Comparison of ENCODE assay signal across 8 mouse cellular contexts in the genomic region with DNA sequence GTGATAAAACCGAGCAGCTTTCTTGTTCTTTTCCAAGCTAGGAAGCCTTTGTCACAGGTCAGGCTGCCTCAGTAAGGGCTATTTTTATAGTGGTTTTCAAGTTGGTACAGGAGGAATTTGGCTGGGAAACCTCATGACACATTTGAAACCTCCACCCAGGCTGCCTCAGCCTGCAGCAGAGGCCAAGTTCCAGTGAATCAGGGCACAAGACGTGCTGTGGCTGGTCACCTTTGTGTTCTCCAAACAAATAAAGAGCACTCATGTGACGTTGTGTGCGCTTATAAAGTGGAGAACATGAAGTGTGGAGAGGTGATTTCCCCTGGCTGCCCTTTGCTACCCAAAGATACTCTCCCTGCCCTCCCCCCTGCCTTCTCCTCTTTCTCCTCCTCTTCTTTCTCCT. TPM values are rescaled to one million over a fixed set of nuclear protein-coding genes. Genes with fewer than 3 reads are reported as not detected.
DNase-seq lines count a peak whose midpoint lies in the region; ATAC-seq and TF ChIP-seq lines count a peak whose summit lies in the region.

No protein-coding gene starts in this region.

- TF ChIP-seq CTCF in kidney, adult 2 months (conservative IDR thresholded peaks at IDR 0.05; ENCODE audit: insufficient read depth, insufficient read length, low read depth, low read length), result no peak
- no peak for TF ChIP-seq CTCF in cerebellum, adult 2 months (IDR thresholded peaks at IDR 0.05; ENCODE audit: borderline replicate concordance, insufficient read depth, low read depth, low read length)
- TF ChIP-seq CTCF in lung, adult 2 months (IDR thresholded peaks at IDR 0.05; ENCODE audit: insufficient read depth, low read length), result no peak

- H3K4me2 ChIP-seq in kidney, embryonic 14.5 days (replicated peaks; ENCODE audit: low read depth, low read length), result no peak overlapping the region
- H3K4me2 ChIP-seq in heart, embryonic 12.5 days, result peak overlapping the region; percentile 35

- no peaks in the 10 kb centered on the region for H3K27me3 ChIP-seq in kidney, adult 2 months (replicated peaks; ENCODE audit: control insufficient read depth, insufficient read depth, low read length)
- no peaks in the 10 kb centered on the region for H3K27me3 ChIP-seq in kidney, embryonic 14.5 days (ENCODE audit: control insufficient read depth, insufficient read depth, low read length)
- no peaks in the 10 kb centered on the region for H3K27me3 ChIP-seq in cerebellum, adult 2 months (ENCODE audit: control insufficient read depth, insufficient read depth, low read length)
- H3K27me3 ChIP-seq in heart, embryonic 12.5 days (replicated peaks), result no peaks in the 10 kb centered on the region

- no peak for TF ChIP-seq POLR2A in kidney, adult 2 months (IDR thresholded peaks at IDR 0.05; ENCODE audit: low read depth, low read length)
- peak; percentile 66; the same call in 1 of the 2 replicates for TF ChIP-seq POLR2A in cerebellum, adult 2 months (IDR thresholded peaks at IDR 0.05; ENCODE audit: borderline replicate concordance, insufficient read depth, low read length)
- peak; percentile 28; the same call in 1 of the 2 replicates for TF ChIP-seq POLR2A in lung, adult 2 months (IDR thresholded peaks at IDR 0.05; ENCODE audit: borderline replicate concordance, extremely low read depth, low read depth, low read length)

- H3K4me1 ChIP-seq in kidney, adult 2 months (ENCODE audit: control insufficient read depth, insufficient read depth, low read length), result peaks cover 8% of the 10 kb centered on the region
- 0 out of 2 replicates have a peak, but pooled peaks cover 4% of the 10 kb centered on the region for H3K4me1 ChIP-seq in kidney, embryonic 14.5 days (ENCODE audit: control insufficient read depth, insufficient read depth, low read length)
- H3K4me1 ChIP-seq in cerebellum, adult 2 months (ENCODE audit: control insufficient read depth, insufficient read depth, low read length), result peaks cover 40% of the 10 kb centered on the region
- H3K4me1 ChIP-seq in heart, embryonic 12.5 days (replicated peaks), result peaks cover 17% of the 10 kb centered on the region
- H3K4me1 ChIP-seq in lung, adult 2 months (ENCODE audit: control insufficient read depth, insufficient read depth, low read length), result peaks cover 4% of the 10 kb centered on the region

- H3K9ac ChIP-seq in kidney, embryonic 14.5 days (ENCODE audit: low read depth, low read length), result no peak overlapping the region
- no peak overlapping the region for H3K9ac ChIP-seq in heart, embryonic 12.5 days

- H3K27ac ChIP-seq in kidney, adult 2 months (ENCODE audit: insufficient read depth, low read depth, low read length), result peak overlapping the region; percentile 72
- H3K27ac ChIP-seq in kidney, embryonic 14.5 days (ENCODE audit: low read depth, low read length), result no peak overlapping the region
- H3K27ac ChIP-seq in cerebellum, adult 2 months (ENCODE audit: insufficient read depth, low read length), result peak overlapping the region; percentile 99
- peak overlapping the region; percentile 94 for H3K27ac ChIP-seq in heart, embryonic 12.5 days (ENCODE audit: poor library complexity, severe bottlenecking)

- intact Hi-C loops in left cerebral cortex, postnatal 14 days (cut with DNase I), result no loop called here

- peak; percentile 61 for DNase-seq in kidney, adult 2 months
- DNase-seq in cerebellum, adult 2 months, result peak; percentile 85 to 97
- peak; percentile 69 for DNase-seq in lung, adult 2 months
- DNase-seq in frontal cortex, postnatal 10 days (ENCODE audit: low spot score in 2 of 2), result no peak
- no peak for DNase-seq in left cerebral cortex, adult 18-20 months (ENCODE audit: low spot score in 2 of 2)
- no peak for DNase-seq in left cerebral cortex, postnatal 14 days (ENCODE audit: low spot score in 2 of 2)

- no peak for ATAC-seq in kidney, embryonic 14.5 days (ENCODE audit: low FRiP score, low TSS enrichment)
- ATAC-seq in heart, embryonic 12.5 days (ENCODE audit: insufficient number of reproducible peaks, low FRiP score), result 0 out of 2 replicates have a peak, but pooled peaks have one; percentile 36

- H3K4me3 ChIP-seq in kidney, adult 2 months (ENCODE audit: insufficient read depth, low read depth, low read length), result no peak overlapping the region
- H3K4me3 ChIP-seq in kidney, embryonic 14.5 days (ENCODE audit: low read length), result no peak overlapping the region
- no peak overlapping the region for H3K4me3 ChIP-seq in cerebellum, adult 2 months (replicated peaks; ENCODE audit: insufficient read depth, low read depth, low read length)
- no peak overlapping the region for H3K4me3 ChIP-seq in heart, embryonic 12.5 days
- H3K4me3 ChIP-seq in lung, adult 2 months (replicated peaks; ENCODE audit: extremely low read depth, low read depth, low read length), result no peak overlapping the region

- no peaks in the 10 kb centered on the region for H3K9me3 ChIP-seq in kidney, embryonic 14.5 days (ENCODE audit: control insufficient read depth, low read length)
- H3K9me3 ChIP-seq in heart, embryonic 12.5 days (replicated peaks), result no peaks in the 10 kb centered on the region

- WGBS in kidney, adult 2 months, result 11% methylated on average over 4 of the region's 4 CpGs
- 16% methylated on average over 4 of the region's 4 CpGs for WGBS in kidney, embryonic 14.5 days
- WGBS in cerebellum, adult 2 months, result 2% methylated on average over 4 of the region's 4 CpGs
- 19% methylated on average over 4 of the region's 4 CpGs for WGBS in heart, embryonic 12.5 days
- 20% methylated on average over 4 of the region's 4 CpGs for WGBS in lung, adult 2 months

- no peaks in the 10 kb centered on the region for H3K36me3 ChIP-seq in kidney, adult 2 months (ENCODE audit: control insufficient read depth, insufficient read depth, low read length)
- no peaks in the 10 kb centered on the region for H3K36me3 ChIP-seq in kidney, embryonic 14.5 days (ENCODE audit: control insufficient read depth, insufficient read depth, low read length)
- H3K36me3 ChIP-seq in heart, embryonic 12.5 days, result no peaks in the 10 kb centered on the region

RNA-seq across cellular contexts. Expression of gene Smg1, which starts 8.9 kb away (rescaled TPM):
- 15.5 and 17.8 TPM in 2 replicates for polyA plus RNA-seq in kidney, adult 2 months (2012; rRNA removed)
- 17.7 and 35.3 TPM in 2 replicates for polyA plus RNA-seq in kidney, embryonic 14.5 days (2014; fragmentation: Nextera tagmentation; extraction: Ambion mirVana)
- 118 and 139 TPM in 2 replicates for polyA plus RNA-seq in cerebellum, adult 2 months (2012; rRNA removed)
- 15.0 and 15.6 TPM in 2 replicates for polyA plus RNA-seq in heart, embryonic 12.5 days (2016; fragmentation: Nextera tagmentation; extraction: Ambion mirVana)
- 21.8 and 24.9 TPM in 2 replicates for polyA plus RNA-seq in lung, adult 2 months (2012; rRNA removed)
- 10 to 100 TPM; 71.1 TPM for total RNA-seq in left cerebral cortex, adult 18-20 months (2021)
- 10 to 100 TPM; 61.1 to 67.2 TPM for total RNA-seq in left cerebral cortex, postnatal 14 days (2021)

Comparison
In these comparisons a context has a peak if more than half of its experiments do, and no peak if none do; other contexts are left out.
1. DNase-seq: peak in kidney, adult 2 months (single experiment), cerebellum, adult 2 months (2 of 2) and lung, adult 2 months (single experiment); none in frontal cortex, postnatal 10 days (0 of 2), left cerebral cortex, adult 18-20 months (0 of 2) and left cerebral cortex, postnatal 14 days (0 of 2).